Mouse (Mus musculus): ENCODE measurements around the gene Fgf3.

DNA sequence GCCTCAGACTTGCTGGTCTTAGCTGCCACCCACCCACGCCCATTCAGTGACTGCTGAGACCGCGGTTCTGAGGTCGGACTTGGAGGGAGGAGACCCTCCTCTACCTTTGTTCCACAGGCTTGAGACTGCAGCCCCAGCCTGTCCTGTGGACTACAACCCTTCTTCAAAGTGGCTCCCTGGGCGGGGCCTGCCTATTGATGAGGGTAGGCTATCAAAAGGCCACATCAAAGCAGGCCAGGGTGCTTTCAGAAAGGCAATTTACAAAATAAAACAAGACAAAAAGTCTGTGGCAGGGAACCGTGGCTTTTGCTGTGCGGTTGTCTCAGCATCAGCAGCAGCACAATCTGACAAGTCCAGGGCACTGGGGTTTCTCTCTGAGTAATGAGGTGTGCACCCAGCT, 16.0 kb upstream of the Fgf3 start:
- TF ChIP-seq CTCF (IDR thresholded peaks at IDR 0.05; ENCODE audit: borderline replicate concordance, insufficient read depth, low read length) (no peak), POLR2A (IDR thresholded peaks at IDR 0.05; ENCODE audit: low read depth, low read length) (no peak)

Measured in embryonic fibroblast, embryonic 13.5 days (primary cell).